Mouse (Mus musculus) embryonic facial prominence, embryonic 13.5 days (tissue): Measurements from ENCODE around the gene Fat4. TPM values are rescaled to one million over a fixed set of nuclear protein-coding genes. Genes with fewer than 3 reads are reported as not detected.

Source experiments
- ATAC-seq: fragments of 200-750 bp; cut with Nextera tagmentation; 2 replicates; pipeline ENCODE4 v1.8.0; 2017; ENCODE audit warnings: low read depth; ENCODE audit not compliant: insufficient number of reproducible peaks, insufficient read depth, low FRiP score, low TSS enrichment
- H3K27ac ChIP-seq: fragments of 300-500 bp; sonication (generic); 2 replicates; pipeline ENCODE4 v1.5.1; 2015; ENCODE audit warnings: moderate library complexity, mild to moderate bottlenecking, inconsistent platforms
- H3K27me3 ChIP-seq: fragments of 300-500 bp; sonication (generic); 2 replicates; pipeline ENCODE4 v1.6.1; 2015; ENCODE audit warnings: mild to moderate bottlenecking, inconsistent platforms
- H3K36me3 ChIP-seq: fragments of 300-500 bp; sonication (generic); 2 replicates; pipeline ENCODE4 v1.6.1; 2015; ENCODE audit warnings: mild to moderate bottlenecking, inconsistent platforms
- H3K4me1 ChIP-seq: fragments of 300-500 bp; sonication (generic); 2 replicates; pipeline ENCODE4 v1.6.1; 2015; ENCODE audit warnings: inconsistent platforms
- H3K4me2 ChIP-seq: fragments of 300-500 bp; sonication (generic); 2 replicates; pipeline ENCODE4 v1.6.1; 2015; ENCODE audit warnings: moderate library complexity, mild to moderate bottlenecking, inconsistent platforms
- H3K4me3 ChIP-seq: fragments of 300-500 bp; sonication (generic); 2 replicates; pipeline ENCODE4 v1.5.1; 2015; ENCODE audit warnings: mild to moderate bottlenecking, inconsistent platforms
- H3K9ac ChIP-seq: fragments of 300-500 bp; sonication (generic); 2 replicates; pipeline ENCODE4 v1.6.1; 2015; ENCODE audit warnings: mild to moderate bottlenecking, inconsistent platforms
- H3K9me3 ChIP-seq: fragments of 300-500 bp; sonication (generic); 2 replicates; pipeline ENCODE4 v1.6.1; 2016; ENCODE audit warnings: inconsistent platforms
- WGBS: fragments of 180-500 bp; shearing (Covaris S2); methylation state at CpG from one replicate; pipeline ENCODE4 v1.1.7; 2015; ENCODE audit warnings: mixed read lengths; 5-methylcytosine and 5-hydroxymethylcytosine counted together
- polyA plus RNA-seq: library from polyadenylated mRNA; unstranded; fragments of >200 nt; fragmentation: Nextera tagmentation; extraction: Ambion mirVana; gene quantifications from 2 replicates; pipeline ENCODE4 v1.2.1, GENCODE M21; 2015

The Fat4 gene
- polyA plus RNA-seq, 1 experiment from 2014 or later, result 19.6 TPM

DNA sequence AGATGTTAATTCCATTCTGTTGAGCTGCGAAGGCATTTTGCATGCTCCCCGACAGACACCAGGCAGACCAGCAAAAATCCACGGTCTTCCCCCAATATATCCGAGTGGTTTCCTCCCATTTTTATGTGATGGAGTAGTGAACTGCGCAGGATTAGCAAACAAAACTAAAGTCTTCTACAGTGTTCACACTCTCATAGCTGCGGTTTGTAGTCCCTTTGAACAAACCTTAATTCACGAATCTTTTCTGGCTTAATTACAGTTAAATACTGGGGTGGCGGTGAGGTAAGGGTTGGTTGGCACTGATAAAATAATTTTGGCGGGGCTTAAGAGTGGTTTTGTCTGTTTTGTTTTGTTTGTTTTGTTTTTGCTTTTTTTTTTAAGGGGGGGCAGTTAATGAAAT, 3.1 kb upstream of the Fat4 start:
- peak overlapping the region; percentile 91; the same call in 1 of the 2 replicates for H3K4me3 ChIP-seq
- H3K9ac ChIP-seq, result peak overlapping the region; percentile 37
- peak overlapping the region; percentile 86 for H3K4me2 ChIP-seq
- no peaks in the 10 kb centered on the region for H3K27me3 ChIP-seq
- no peak for ATAC-seq
- peak overlapping the region; percentile 68 for H3K27ac ChIP-seq
- 32% methylated on average over 9 of the region's 9 CpGs for WGBS
- H3K9me3 ChIP-seq, result peaks cover 3% of the 10 kb centered on the region; the same call in 1 of the 2 replicates
- peaks cover 17% of the 10 kb centered on the region for H3K4me1 ChIP-seq
- H3K36me3 ChIP-seq, result peaks cover 11% of the 10 kb centered on the region

DNA sequence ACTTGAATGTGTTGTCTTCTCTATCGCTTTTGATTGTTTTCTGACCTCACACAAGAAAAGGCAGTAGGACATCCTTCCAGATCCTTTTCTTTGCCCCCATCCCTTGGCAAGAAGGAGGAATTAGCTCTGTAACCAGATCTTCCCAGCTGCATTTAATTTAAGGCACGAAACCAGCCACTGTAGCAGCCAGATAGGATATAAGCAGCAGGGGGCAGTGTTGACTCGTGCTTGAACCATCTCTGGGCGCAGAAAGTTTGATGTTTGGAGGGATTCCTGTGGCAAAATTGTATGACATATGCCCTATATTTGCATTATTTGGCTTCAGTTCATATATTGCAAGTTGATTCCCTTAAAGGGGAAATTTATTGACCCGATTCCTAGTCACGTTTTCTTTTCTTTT, 2.5 kb upstream of the Fat4 start:
- Histone ChIP-seq H3K4me3 (peak overlapping the region; percentile 91), H3K9me3 (peaks cover 3% of the 10 kb centered on the region; the same call in 1 of the 2 replicates), H3K4me1 (peaks cover 23% of the 10 kb centered on the region), H3K36me3 (peaks cover 17% of the 10 kb centered on the region), H3K27me3 (no peaks in the 10 kb centered on the region), H3K27ac (peak overlapping the region; percentile 99), H3K9ac (peak overlapping the region; percentile 37), H3K4me2 (peak overlapping the region; percentile 86)
- WGBS, result under 1% methylated on average over 6 of the region's 6 CpGs
- no peak for ATAC-seq

DNA sequence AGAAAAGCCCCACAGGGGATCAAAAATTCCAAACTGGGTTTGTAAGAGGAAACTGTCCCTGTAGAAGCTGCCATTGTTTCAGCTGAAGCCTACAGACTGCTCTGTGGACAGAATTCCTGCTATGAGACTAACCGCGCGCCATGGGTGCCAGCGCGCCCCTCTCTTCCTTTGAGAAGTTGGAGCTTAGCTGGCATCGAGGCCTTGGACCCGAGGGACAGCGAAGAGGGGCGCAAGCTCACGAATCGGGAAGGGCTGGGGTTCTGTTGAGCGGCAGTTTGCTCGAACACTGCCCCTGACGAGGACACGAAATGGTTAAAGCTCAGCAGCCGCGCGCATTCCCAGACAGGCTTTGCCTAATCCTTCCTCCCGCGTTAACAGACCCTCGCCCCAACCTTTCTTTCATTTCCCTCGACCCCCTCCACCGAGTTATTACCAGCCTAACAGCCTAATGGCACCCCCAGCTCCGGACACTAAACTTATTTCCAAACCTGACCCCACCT, 1.8 kb upstream of the Fat4 start:
- Histone ChIP-seq H3K9ac (peak overlapping the region; percentile 97), H3K4me1 (peaks cover 30% of the 10 kb centered on the region), H3K9me3 (peaks cover 3% of the 10 kb centered on the region; the same call in 1 of the 2 replicates), H3K4me3 (peak overlapping the region; percentile 91), H3K27ac (peak overlapping the region; percentile 99), H3K27me3 (no peaks in the 10 kb centered on the region), H3K36me3 (peaks cover 24% of the 10 kb centered on the region), H3K4me2 (peak overlapping the region; percentile 86)
- ATAC-seq, result peak; percentile 23
- under 1% methylated on average over 24 of the region's 24 CpGs for WGBS

DNA sequence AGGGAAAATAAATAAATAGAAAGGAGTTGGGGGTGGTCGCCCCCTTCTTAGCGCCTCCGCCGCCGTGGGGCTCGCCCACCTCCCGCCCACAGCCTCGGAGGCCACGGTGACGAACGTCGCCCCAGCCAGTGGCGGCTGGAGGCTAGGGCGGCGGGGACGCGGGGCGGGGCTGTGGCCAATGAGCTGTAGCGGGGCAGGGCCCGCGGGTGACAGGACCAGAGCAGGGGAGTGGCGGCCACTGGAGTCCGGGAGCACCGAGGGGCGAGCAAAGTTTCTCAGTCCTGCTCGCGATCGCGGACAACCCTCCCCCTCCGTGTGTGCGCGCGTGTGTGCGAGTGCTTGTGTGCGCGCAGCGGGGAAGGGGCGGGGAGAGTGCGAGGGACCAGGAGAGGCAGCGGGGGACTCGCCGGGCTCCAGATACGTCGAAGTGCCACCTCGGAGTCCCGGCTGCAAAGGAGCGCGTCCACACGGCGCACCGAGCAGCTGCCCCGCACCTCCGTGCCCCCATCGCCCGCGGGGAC, 1.2 kb upstream of the Fat4 start:
- Histone ChIP-seq H3K9ac (peak overlapping the region; percentile 97), H3K36me3 (peaks cover 29% of the 10 kb centered on the region), H3K4me2 (peak overlapping the region; percentile 86), H3K9me3 (peaks cover 6% of the 10 kb centered on the region), H3K4me3 (peak overlapping the region; percentile 91), H3K27ac (peak overlapping the region; percentile 99), H3K27me3 (no peaks in the 10 kb centered on the region), H3K4me1 (peaks cover 34% of the 10 kb centered on the region)
- 1% methylated on average over 53 of the region's 56 CpGs for WGBS
- peak; percentile 88 for ATAC-seq

DNA sequence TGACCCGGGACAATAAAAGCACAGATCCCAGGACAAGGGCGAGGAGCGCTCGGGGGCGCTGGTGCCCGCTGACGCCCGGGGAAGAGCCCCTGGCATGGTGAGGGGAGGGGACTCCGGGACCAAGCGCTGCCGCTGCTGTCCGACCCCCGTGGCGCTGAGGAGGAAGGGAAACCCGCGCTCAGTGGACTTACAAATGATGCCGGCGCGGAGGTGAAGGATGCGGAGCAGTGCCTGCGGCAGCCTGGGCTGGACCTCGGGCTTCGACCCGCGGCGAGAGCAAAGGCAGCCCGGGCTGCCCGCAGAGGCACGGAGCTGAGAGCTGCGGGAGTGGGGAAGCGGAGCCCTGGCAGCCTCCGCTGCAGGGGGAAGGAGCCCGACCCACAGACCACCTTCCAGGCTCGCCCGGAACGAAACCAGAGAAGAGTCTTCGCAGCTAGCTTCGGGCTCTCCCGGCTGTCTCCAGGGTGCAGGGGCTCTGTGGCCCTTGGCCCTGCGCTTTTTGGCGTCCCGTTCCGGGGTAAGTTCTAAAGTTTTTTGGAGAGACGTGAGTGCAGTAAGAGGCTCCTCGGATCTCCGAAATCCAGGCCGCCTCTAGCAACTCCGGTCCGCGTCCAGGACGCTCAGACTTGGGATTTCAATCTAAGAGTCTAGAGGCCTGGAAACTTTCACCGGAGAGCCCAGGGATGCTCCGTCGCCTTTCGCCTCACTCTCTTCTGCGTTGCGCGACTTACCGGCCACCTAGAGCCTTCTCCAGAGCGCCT, 499 bp upstream of the Fat4 start:
- Histone ChIP-seq H3K27ac (peak overlapping the region; percentile 99), H3K4me2 (peak overlapping the region; percentile 86), H3K9me3 (peaks cover 7% of the 10 kb centered on the region; the same call in 1 of the 2 replicates), H3K4me1 (peaks cover 37% of the 10 kb centered on the region), H3K27me3 (no peaks in the 10 kb centered on the region), H3K4me3 (peak overlapping the region; percentile 91), H3K9ac (peak overlapping the region; percentile 97), H3K36me3 (peaks cover 36% of the 10 kb centered on the region)
- ATAC-seq, result peak; percentile 41; the same call in 1 of the 2 replicates
- WGBS, result under 1% methylated on average over 59 of the region's 60 CpGs

DNA sequence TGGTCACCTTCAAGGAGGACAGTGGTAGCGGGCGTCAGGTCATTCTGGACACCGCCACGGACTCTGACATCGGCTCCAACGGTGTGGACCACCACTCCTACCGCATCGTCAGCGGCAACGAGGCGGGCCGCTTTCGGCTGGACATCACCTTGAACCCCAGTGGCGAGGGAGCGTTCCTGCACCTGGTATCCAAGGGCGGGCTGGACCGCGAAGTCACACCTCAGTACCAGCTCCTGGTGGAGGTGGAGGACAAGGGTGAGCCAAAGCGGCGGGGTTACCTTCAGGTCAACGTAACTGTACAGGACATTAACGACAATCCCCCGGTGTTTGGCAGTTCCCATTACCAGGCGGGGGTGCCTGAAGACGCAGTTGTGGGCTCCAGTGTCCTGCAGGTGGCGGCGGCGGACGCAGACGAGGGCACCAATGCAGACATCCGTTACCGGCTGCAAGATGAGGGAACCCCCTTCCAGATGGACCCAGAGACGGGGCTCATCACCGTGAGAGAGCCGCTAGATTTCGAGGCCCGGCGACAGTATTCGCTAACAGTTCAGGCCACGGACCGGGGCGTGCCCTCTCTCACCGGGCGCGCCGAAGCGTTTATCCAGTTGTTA, 746 bp downstream of the Fat4 start:
- Histone ChIP-seq H3K9me3 (peaks cover 7% of the 10 kb centered on the region; the same call in 1 of the 2 replicates), H3K36me3 (peaks cover 46% of the 10 kb centered on the region), H3K4me3 (peak overlapping the region; percentile 91), H3K4me2 (peak overlapping the region; percentile 86), H3K4me1 (peaks cover 50% of the 10 kb centered on the region), H3K9ac (peak overlapping the region; percentile 97), H3K27ac (peak overlapping the region; percentile 99), H3K27me3 (no peaks in the 10 kb centered on the region)
- WGBS, result under 1% methylated on average over 47 of the region's 47 CpGs
- ATAC-seq, result no peak

DNA sequence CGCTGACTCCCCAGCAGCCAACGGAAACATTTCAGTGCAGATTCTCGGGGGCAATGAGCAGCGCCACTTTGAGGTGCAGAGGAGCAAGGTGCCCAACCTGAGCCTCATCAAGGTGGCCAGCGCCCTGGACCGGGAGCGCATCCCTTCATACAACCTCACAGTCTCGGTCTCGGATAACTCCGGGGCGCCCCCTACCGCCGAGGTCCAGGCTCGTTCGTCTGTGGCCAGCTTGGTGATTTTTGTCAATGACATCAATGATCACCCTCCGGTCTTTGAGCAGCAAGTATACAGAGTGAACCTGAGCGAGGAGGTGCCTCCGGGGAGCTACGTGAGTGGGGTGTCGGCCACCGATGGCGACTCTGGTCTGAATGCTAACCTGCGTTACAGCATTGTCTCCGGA, 1.4 kb downstream of the Fat4 start:
- 10% methylated on average over 24 of the region's 24 CpGs for WGBS
- Histone ChIP-seq H3K27me3 (no peaks in the 10 kb centered on the region), H3K4me2 (peak overlapping the region; percentile 86), H3K27ac (peak overlapping the region; percentile 99), H3K4me1 (peaks cover 55% of the 10 kb centered on the region), H3K4me3 (peak overlapping the region; percentile 91), H3K9me3 (peaks cover 7% of the 10 kb centered on the region; the same call in 1 of the 2 replicates), H3K9ac (peak overlapping the region; percentile 97), H3K36me3 (peaks cover 46% of the 10 kb centered on the region)
- no peak for ATAC-seq

DNA sequence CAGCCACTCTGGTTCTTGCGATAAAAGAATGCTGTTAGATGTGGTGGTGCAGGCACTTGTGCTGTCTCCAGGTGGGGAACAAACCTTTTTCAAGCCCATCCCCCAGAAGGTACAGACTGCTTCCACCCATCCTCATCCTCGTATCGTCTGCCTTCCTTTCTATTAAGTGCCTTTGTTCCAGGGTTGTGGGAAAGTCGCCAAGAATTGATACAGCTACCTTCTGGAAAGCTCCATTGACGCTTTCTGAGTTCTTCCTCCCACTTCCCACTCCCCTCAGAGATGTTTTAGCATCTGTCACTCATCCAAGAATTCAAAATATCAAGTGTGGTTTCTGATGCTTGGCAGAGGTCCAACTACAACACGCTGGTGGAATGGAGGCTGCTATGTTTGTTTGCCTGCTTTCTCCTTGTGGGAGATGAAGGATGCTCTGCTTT, 6.1 kb downstream of the Fat4 start:
- WGBS, result 15% methylated on average over 6 of the region's 6 CpGs
- ATAC-seq, result no peak
- Histone ChIP-seq H3K9me3 (peaks cover 10% of the 10 kb centered on the region; the same call in 1 of the 2 replicates), H3K4me3 (peak overlapping the region; percentile 91), H3K9ac (peak overlapping the region; percentile 61), H3K27ac (peak overlapping the region; percentile 30), H3K27me3 (no peaks in the 10 kb centered on the region), H3K4me1 (peaks cover 60% of the 10 kb centered on the region), H3K4me2 (peak overlapping the region; percentile 86), H3K36me3 (peaks cover 62% of the 10 kb centered on the region)

DNA sequence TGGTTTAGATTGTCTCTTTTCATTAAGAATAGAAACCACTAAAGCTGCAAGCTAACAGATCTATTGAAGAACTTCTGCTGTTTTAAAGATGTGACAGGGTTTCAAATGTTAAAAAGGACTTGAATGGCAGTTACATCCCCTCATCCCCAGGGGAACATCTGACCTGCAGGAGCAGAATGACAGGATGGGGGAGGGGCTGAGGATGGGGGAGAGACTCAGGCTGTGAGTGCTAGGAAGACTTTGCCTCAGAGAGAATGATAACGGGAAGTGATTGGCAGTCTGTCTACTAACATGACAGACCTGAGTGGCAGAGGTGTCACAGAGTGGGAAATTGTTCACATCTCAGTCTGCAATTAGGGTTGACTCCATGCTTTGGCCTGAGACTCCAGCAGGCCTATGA, 14.1 kb downstream of the Fat4 start:
- no peaks in the 10 kb centered on the region for H3K9me3 ChIP-seq
- H3K4me2 ChIP-seq, result no peak overlapping the region
- no peak overlapping the region for H3K4me3 ChIP-seq
- no peaks in the 10 kb centered on the region for H3K27me3 ChIP-seq
- 21% methylated on average over 1 of the region's 1 CpGs for WGBS
- no peak overlapping the region for H3K9ac ChIP-seq
- peaks cover 42% of the 10 kb centered on the region for H3K4me1 ChIP-seq
- H3K27ac ChIP-seq, result no peak overlapping the region
- ATAC-seq, result no peak
- peaks cover 46% of the 10 kb centered on the region for H3K36me3 ChIP-seq

DNA sequence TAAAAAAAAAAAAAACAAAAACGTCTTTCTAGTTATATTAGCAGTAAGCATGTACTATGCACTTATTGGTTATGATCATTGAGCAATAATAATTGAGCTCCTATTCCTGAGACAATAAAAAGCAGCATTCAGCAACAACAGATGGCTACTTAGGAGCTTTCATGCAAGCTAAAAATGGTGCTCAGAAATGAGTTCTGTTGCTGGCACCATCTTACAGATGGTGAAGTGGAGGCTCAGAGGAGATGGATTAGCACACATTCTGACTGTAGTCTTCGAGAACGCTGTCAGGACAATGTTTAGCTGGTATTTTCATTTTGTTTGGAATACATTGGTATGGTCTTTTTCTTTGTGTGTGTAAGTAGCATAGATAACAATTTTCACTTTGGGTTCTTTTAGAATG, 20.1 kb downstream of the Fat4 start:
- H3K27me3 ChIP-seq, result no peaks in the 10 kb centered on the region
- WGBS, result 76% methylated on average over 3 of the region's 3 CpGs
- peaks cover 27% of the 10 kb centered on the region for H3K4me1 ChIP-seq
- H3K4me3 ChIP-seq, result no peak overlapping the region
- H3K36me3 ChIP-seq, result peaks cover 24% of the 10 kb centered on the region
- H3K4me2 ChIP-seq, result no peak overlapping the region
- no peaks in the 10 kb centered on the region for H3K9me3 ChIP-seq
- no peak overlapping the region for H3K27ac ChIP-seq
- no peak for ATAC-seq
- no peak overlapping the region for H3K9ac ChIP-seq

DNA sequence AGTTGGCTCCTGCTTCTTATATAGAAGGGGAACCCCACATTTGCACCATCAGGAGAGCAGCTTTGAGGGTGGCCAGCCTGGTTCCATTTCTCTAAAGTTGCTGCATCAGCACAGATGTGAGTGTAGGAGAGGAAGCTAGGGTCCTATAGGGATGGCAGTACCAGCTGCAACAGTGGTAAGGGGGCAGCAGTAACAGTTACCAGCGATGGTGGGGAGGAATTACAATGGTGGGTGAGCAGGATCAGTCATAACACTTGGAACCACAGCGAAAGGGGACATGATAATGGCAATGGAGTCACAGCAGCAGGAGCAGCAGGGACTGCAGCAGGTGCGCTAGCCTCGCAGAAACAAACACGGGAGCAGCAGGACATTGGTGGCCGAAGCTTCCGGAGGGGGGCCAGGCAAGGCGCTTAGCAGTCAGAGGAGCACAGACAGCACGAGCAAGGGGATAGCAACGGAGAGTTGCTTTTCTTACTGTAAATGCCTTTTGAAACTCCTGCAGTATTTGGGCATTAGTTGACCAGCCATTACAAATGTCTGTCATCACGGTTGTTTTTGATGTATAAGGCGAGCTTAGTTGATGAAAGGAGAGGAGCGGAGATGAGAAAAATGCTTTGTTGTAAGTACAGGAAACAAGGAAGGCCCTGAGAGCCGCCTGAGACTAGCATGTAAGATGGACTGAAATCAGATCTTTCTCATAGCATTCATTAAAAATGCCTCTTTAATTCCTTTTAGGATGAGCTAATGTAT, 21.1 kb downstream of the Fat4 start:
- Histone ChIP-seq H3K27ac (peak overlapping the region; percentile 49), H3K27me3 (no peaks in the 10 kb centered on the region), H3K4me2 (peak overlapping the region; percentile 35), H3K4me1 (peaks cover 35% of the 10 kb centered on the region), H3K36me3 (peaks cover 17% of the 10 kb centered on the region; the same call in 1 of the 2 replicates), H3K4me3 (no peak overlapping the region), H3K9ac (no peak overlapping the region; the same call in 1 of the 2 replicates), H3K9me3 (no peaks in the 10 kb centered on the region)
- no peak for ATAC-seq
- whole genome bisulfite sequencing, result 27% methylated on average over 14 of the region's 14 CpGs
